Mouse (Mus musculus) embryonic stem cell, embryonic (primary cell): ENCODE results near the gene B430306N03Rik.

Experiments
- CTCF ChIA-PET, 4 experiments: fragments of 300-600 bp in 2 of 4; fragments of 350-600 bp in 2 of 4; sonication (Branson Sonifier 250); formaldehyde crosslinking; loops; one replicate each; lab custom pipeline; 2022; ENCODE audit warnings: inconsistent platforms in 2 of 4; lab: Charles Lee
- POLR2A ChIA-PET, 4 experiments: fragments of 300-600 bp in 2 of 4; fragments of 350-600 bp in 2 of 4; sonication (Branson Sonifier 250); formaldehyde crosslinking; loops; one replicate each; lab custom pipeline; 2022; ENCODE audit warnings: antibody characterized with exemption in 4 of 4, inconsistent platforms in 1 of 4; lab: Charles Lee

B430306N03Rik gene

GRCm38 (mm10) chr17:48372987-48373386 is 57.0 kb downstream of the B430306N03Rik start:
- CTCF ChIA-PET, result no interaction called here
- POLR2A ChIA-PET, result interaction anchor here in 1 of 4 experiments (0.6 to 1.7 kb wide), 2 partner anchors 19 to 143 kb away, joined by 3 to 4 read pairs; no protein-coding TSS in a partner anchor

GRCm38 (mm10) chr17:48376102-48376501 is 60.2 kb downstream of the B430306N03Rik start:
- CTCF ChIA-PET, result no interaction called here
- POLR2A ChIA-PET, result no interaction called here
